Mouse (Mus musculus) E14TG2a.4 (cell line): ENCODE measurements at regions not wholly inside any gene's neighbourhood (a gene's known extent, or its start where the extent isn't known, plus 50 kb on each side); places are given as distances from the start of the nearest gene placed in this dataset.

Experiments used
- H3K27me3 ChIP-seq: 2 replicates; pipeline ENCODE4 v1.6.1; 2014; ENCODE audit warnings: low read length, control low read depth; ENCODE audit not compliant: insufficient read depth
- H3K36me3 ChIP-seq: 2 replicates; pipeline ENCODE4 v1.6.1; 2014; ENCODE audit warnings: low read length, control low read depth; ENCODE audit not compliant: insufficient read depth
- H3K4me1 ChIP-seq: replicated peaks from 2 replicates; pipeline ENCODE4 v1.6.1; 2014; ENCODE audit warnings: low read depth, low read length, control low read depth
- H3K4me3 ChIP-seq: replicated peaks from 2 replicates; pipeline ENCODE4 v1.5.1; 2014; ENCODE audit warnings: mild to moderate bottlenecking, low read length
- H3K9me3 ChIP-seq: 2 replicates; pipeline ENCODE4 v1.6.1; 2014; ENCODE audit warnings: low read length, control low read depth
- CTCF ChIP-seq: conservative IDR thresholded peaks from 2 replicates; pipeline ENCODE4 v1.5.1; 2014; ENCODE audit warnings: low read length
- NANOG ChIP-seq: IDR thresholded peaks from 2 replicates; pipeline ENCODE4 v1.6.1; 2014; ENCODE audit warnings: borderline replicate concordance, low read length, mixed read lengths
- POU5F1 ChIP-seq: IDR thresholded peaks from 2 replicates; pipeline ENCODE4 v1.6.1; 2014; ENCODE audit warnings: low read length, borderline replicate concordance

DNA sequence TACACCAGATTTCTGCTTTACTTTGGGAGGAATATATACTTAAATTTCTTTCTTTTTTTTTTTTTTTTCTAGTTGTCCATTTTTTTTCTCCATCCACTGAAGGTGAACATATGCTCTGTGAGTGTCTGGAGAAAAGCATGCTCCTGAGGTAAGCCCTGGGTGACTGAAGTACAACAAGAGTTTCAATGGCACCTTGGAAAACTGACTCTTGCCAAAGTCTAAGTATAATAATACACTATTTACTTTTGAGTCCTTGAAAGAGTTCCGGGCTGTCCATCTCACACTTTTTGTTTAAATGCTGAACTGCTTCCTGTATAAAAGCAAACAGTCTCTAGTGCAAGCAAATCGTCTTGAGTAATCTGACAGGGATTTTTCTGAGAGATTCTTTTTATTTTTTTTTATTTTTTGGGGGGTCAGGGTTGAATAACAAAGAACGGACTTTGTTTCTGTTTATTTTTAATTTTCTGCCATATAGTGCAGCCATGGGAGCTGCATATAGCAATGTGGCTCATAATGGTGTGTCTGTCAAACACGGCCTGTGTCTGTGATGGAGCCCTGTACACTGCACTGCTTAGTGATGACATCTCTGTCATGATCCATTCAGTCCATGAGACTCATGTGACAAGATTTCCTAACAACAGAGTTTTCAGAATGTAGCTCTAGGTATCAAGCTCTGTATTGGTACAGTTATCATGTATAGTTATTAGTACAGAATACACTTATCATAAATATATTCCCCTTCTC lies 119.3 kb downstream of the Btg1 start:
- no peaks in the 10 kb centered on the region for H3K9me3 ChIP-seq
- TF ChIP-seq CTCF (no peak), POU5F1 (no peak), NANOG (no peak)
- H3K4me3 ChIP-seq: no peak overlapping the region
- H3K36me3 ChIP-seq: no peaks in the 10 kb centered on the region
- peaks cover 30% of the 10 kb centered on the region for H3K4me1 ChIP-seq
- H3K27me3 ChIP-seq: no peaks in the 10 kb centered on the region

DNA sequence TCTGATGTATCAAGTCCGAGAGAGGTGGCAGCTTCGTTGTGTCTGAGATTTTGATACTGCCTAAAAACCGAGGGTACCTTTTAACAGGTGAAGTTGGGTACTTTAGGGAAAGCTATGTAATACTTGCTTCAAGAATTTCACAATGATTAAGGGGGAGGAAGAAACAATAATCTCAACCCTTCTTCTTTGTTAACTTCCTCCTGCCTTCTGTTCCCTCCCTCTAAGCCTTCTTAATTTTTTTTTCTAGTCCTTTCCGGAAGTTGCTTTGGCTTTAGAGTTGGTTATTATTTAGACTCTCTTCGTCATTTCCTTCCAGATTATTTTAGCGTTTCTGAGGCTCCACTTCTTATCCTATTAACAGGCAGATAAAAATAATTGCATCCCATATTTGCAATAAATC lies 121.2 kb downstream of the Btg1 start:
- Histone ChIP-seq H3K4me1 (peaks cover 24% of the 10 kb centered on the region), H3K4me3 (no peak overlapping the region), H3K9me3 (no peaks in the 10 kb centered on the region), H3K27me3 (no peaks in the 10 kb centered on the region), H3K36me3 (no peaks in the 10 kb centered on the region)
- TF ChIP-seq CTCF: no peak
- TF ChIP-seq POU5F1: no peak
- no peak for TF ChIP-seq NANOG

- Histone ChIP-seq H3K27me3 (no peaks in the 10 kb centered on the region), H3K4me1 (peaks cover 17% of the 10 kb centered on the region)
Observed at GRCm38 (mm10) chr10:96738606-96739005, 121.8 kb downstream of the Btg1 start.

DNA sequence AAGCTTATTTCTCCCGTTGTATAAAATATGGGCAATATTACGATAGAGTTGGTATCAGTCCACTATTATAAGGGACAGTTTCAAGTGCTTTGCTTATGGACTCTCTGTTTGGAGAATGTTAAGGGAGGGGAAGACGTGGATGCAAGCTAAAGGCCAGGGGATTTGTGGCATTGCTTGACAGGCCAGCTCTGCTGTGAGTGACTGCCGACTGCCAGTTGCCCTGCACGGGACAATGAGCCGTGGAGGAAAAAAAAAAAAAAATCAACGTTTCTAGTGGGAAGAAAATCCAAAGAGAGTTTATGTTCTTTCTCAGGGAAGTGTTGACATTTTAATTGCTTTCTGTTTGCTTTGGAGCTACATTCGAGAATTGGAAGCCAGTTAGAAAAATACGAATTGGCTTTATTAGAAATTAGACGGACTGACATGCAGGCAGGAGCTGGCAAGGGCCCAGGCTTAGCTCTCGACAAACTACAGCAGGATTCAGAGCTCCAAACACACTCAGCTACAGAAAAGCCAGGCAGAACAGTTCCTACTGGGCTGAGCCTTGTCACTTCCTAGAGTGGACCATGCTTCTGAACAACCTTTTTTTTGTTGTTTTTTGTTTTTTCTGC lies 127.5 kb downstream of the Btg1 start:
- Histone ChIP-seq H3K4me3 (no peak overlapping the region), H3K9me3 (0 out of 2 replicates have a peak, but pooled peaks cover 2% of the 10 kb centered on the region), H3K4me1 (no peaks in the 10 kb centered on the region), H3K36me3 (no peaks in the 10 kb centered on the region), H3K27me3 (no peaks in the 10 kb centered on the region)
- TF ChIP-seq NANOG: no peak
- no peak for TF ChIP-seq POU5F1
- TF ChIP-seq CTCF: no peak

More at GRCm38 (mm10) chr10:96738606-96739005, 121.8 kb downstream of the Btg1 start:
- no peak overlapping the region for H3K4me3 ChIP-seq
- no peak for TF ChIP-seq CTCF
- TF ChIP-seq NANOG: no peak
- no peak for TF ChIP-seq POU5F1
- H3K36me3 ChIP-seq: no peaks in the 10 kb centered on the region
- H3K9me3 ChIP-seq: no peaks in the 10 kb centered on the region

DNA sequence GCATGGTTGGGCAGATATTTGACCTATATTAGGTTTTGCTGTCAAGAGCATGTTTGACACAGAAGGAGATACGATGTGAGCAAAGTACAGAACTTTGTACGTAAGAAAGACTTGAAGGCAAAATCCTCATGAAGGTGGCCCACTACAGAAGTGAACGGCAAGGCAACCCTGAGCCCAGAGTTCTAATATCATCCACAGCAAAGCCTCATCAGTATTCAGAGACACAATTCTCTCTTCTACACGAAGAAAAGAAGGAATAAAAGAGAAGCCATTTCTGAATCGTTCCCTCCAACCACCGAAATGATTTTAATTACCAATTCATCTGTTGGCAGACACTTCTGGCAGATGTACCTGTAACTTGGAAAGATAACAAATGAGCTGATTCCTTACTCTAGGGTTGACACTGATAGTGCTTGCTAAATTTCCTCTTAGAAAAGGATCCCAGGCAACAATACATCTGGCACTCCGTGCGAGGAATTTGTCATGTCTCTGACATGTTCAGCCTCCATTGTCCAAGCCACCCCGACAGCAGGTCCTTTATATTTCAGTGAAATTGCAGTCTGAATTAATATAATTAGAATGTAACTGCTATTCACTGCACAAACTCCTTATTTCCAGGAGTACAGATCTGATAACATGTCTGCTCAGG lies 130.3 kb downstream of the Btg1 start:
- Histone ChIP-seq H3K36me3 (no peaks in the 10 kb centered on the region), H3K9me3 (0 out of 2 replicates have a peak, but pooled peaks cover 2% of the 10 kb centered on the region), H3K4me1 (peaks cover 15% of the 10 kb centered on the region), H3K4me3 (no peak overlapping the region), H3K27me3 (no peaks in the 10 kb centered on the region)
- TF ChIP-seq NANOG (no peak), POU5F1 (no peak), CTCF (no peak)

- Histone ChIP-seq H3K4me1 (peaks cover 42% of the 10 kb centered on the region), H3K4me3 (no peak overlapping the region)
- TF ChIP-seq CTCF (no peak), NANOG (no peak)
Observed at GRCm38 (mm10) chr10:96750861-96751260, 134.1 kb downstream of the Btg1 start.

GRCm38 (mm10) chr10:96751580-96752264 lies 134.9 kb downstream of the Btg1 start:
- TF ChIP-seq CTCF: no peak
- Histone ChIP-seq H3K9me3 (no peaks in the 10 kb centered on the region), H3K4me3 (peak overlapping the region; percentile 33; the same call in 1 of the 2 replicates)

More at GRCm38 (mm10) chr10:96750861-96751260, 134.1 kb downstream of the Btg1 start:
- 0 out of 2 replicates have a peak, but pooled peaks cover 2% of the 10 kb centered on the region for H3K9me3 ChIP-seq
- H3K27me3 ChIP-seq: no peaks in the 10 kb centered on the region
- no peaks in the 10 kb centered on the region for H3K36me3 ChIP-seq

GRCm38 (mm10) chr10:96752531-96752930 lies 135.7 kb downstream of the Btg1 start:
- TF ChIP-seq CTCF: no peak
- TF ChIP-seq NANOG: no peak
- no peak for TF ChIP-seq POU5F1
- Histone ChIP-seq H3K27me3 (no peaks in the 10 kb centered on the region), H3K4me1 (peaks cover 52% of the 10 kb centered on the region), H3K9me3 (no peaks in the 10 kb centered on the region), H3K36me3 (no peaks in the 10 kb centered on the region), H3K4me3 (no peak overlapping the region)

More at GRCm38 (mm10) chr10:96751580-96752264, 134.9 kb downstream of the Btg1 start:
- H3K4me1 ChIP-seq: peaks cover 46% of the 10 kb centered on the region
- H3K27me3 ChIP-seq: no peaks in the 10 kb centered on the region
- no peaks in the 10 kb centered on the region for H3K36me3 ChIP-seq
